Mouse (Mus musculus): ENCODE results near the gene Slc15a5. TPM values are rescaled to one million over a fixed set of nuclear protein-coding genes. Genes with fewer than 3 reads are reported as not detected.

The Slc15a5 gene
- polyA plus RNA-seq, 1 experiment from 2014 or later, result not detected

GRCm38 (mm10) chr6:137982195-137982737 is 97.5 kb downstream of the Slc15a5 start:
- Histone ChIP-seq H3K4me1 (peaks cover 26% of the 10 kb centered on the region), H3K9ac (no peak overlapping the region), H3K36me3 (replicated peaks) (no peaks in the 10 kb centered on the region), H3K4me3 (replicated peaks) (no peak overlapping the region), H3K9me3 (no peaks in the 10 kb centered on the region), H3K27me3 (no peaks in the 10 kb centered on the region), H3K4me2 (peak overlapping the region; percentile 11; the same call in 1 of the 2 replicates), H3K27ac (peak overlapping the region; percentile 43; the same call in 1 of the 2 replicates)
- WGBS, result 35% methylated on average over 19 of the region's 19 CpGs
- ATAC-seq (ENCODE audit: low FRiP score), result no peak

GRCm38 (mm10) chr6:137980905-137981696 is 98.6 kb downstream of the Slc15a5 start:
- 75% methylated on average over 10 of the region's 10 CpGs for WGBS
- 0 out of 2 replicates have a peak, but pooled peaks have one; percentile 18 for ATAC-seq (ENCODE audit: low FRiP score)
- H3K27ac ChIP-seq, result peak overlapping the region; percentile 81; the same call in 1 of the 2 replicates

GRCm38 (mm10) chr6:137980413-137980812 is 99.3 kb downstream of the Slc15a5 start:
- Histone ChIP-seq H3K36me3 (replicated peaks) (no peaks in the 10 kb centered on the region), H3K9ac (no peak overlapping the region), H3K4me1 (peaks cover 26% of the 10 kb centered on the region), H3K27me3 (no peaks in the 10 kb centered on the region), H3K27ac (peak overlapping the region; percentile 81), H3K4me3 (replicated peaks) (no peak overlapping the region), H3K4me2 (no peak overlapping the region), H3K9me3 (no peaks in the 10 kb centered on the region)
- ATAC-seq (ENCODE audit: low FRiP score), result peak; percentile 59; the same call in 1 of the 2 replicates
- WGBS, result 58% methylated on average over 8 of the region's 8 CpGs

More at GRCm38 (mm10) chr6:137980905-137981696, 98.6 kb downstream of the Slc15a5 start:
- H3K9ac ChIP-seq, result no peak overlapping the region
- H3K9me3 ChIP-seq, result no peaks in the 10 kb centered on the region
- H3K36me3 ChIP-seq (replicated peaks), result no peaks in the 10 kb centered on the region
- H3K4me2 ChIP-seq, result no peak overlapping the region
- peaks cover 26% of the 10 kb centered on the region for H3K4me1 ChIP-seq
- no peaks in the 10 kb centered on the region for H3K27me3 ChIP-seq
- H3K4me3 ChIP-seq (replicated peaks), result no peak overlapping the region

- Histone ChIP-seq H3K9ac (no peak overlapping the region), H3K27ac (peak overlapping the region; percentile 81), H3K9me3 (no peaks in the 10 kb centered on the region), H3K4me3 (replicated peaks) (no peak overlapping the region), H3K4me2 (no peak overlapping the region), H3K27me3 (no peaks in the 10 kb centered on the region), H3K4me1 (peaks cover 26% of the 10 kb centered on the region), H3K36me3 (replicated peaks) (no peaks in the 10 kb centered on the region)
- peak; percentile 83 for ATAC-seq (ENCODE audit: low FRiP score)
- 33% methylated on average over 12 of the region's 12 CpGs for WGBS
Measured at GRCm38 (mm10) chr6:137979802-137980201, 99.9 kb downstream of the Slc15a5 start.

- Histone ChIP-seq H3K9ac (no peak overlapping the region), H3K9me3 (no peaks in the 10 kb centered on the region), H3K36me3 (replicated peaks) (no peaks in the 10 kb centered on the region), H3K27me3 (no peaks in the 10 kb centered on the region), H3K4me3 (replicated peaks) (no peak overlapping the region), H3K27ac (no peak overlapping the region), H3K4me2 (no peak overlapping the region), H3K4me1 (peaks cover 11% of the 10 kb centered on the region; the same call in 1 of the 2 replicates)
- ATAC-seq (ENCODE audit: low FRiP score), result no peak
- 87% methylated on average over 3 of the region's 3 CpGs for WGBS
Measured at GRCm38 (mm10) chr6:137976021-137976420, 103.7 kb downstream of the Slc15a5 start.

- no peak for ATAC-seq (ENCODE audit: low FRiP score)
- Histone ChIP-seq H3K27ac (no peak overlapping the region), H3K9me3 (no peaks in the 10 kb centered on the region), H3K9ac (no peak overlapping the region), H3K4me2 (no peak overlapping the region), H3K4me1 (no peaks in the 10 kb centered on the region), H3K4me3 (replicated peaks) (no peak overlapping the region), H3K36me3 (replicated peaks) (no peaks in the 10 kb centered on the region), H3K27me3 (no peaks in the 10 kb centered on the region)
- 83% methylated on average over 7 of the region's 7 CpGs for whole genome bisulfite sequencing
Measured at GRCm38 (mm10) chr6:137963703-137964102, 116.0 kb downstream of the Slc15a5 start.

GRCm38 (mm10) chr6:137962836-137963235 is 116.9 kb downstream of the Slc15a5 start:
- no peaks in the 10 kb centered on the region for H3K4me1 ChIP-seq
- no peak overlapping the region for H3K4me2 ChIP-seq
- WGBS, result 68% methylated on average over 4 of the region's 4 CpGs
- no peaks in the 10 kb centered on the region for H3K36me3 ChIP-seq (replicated peaks)
- no peak overlapping the region for H3K4me3 ChIP-seq (replicated peaks)
- H3K9ac ChIP-seq, result no peak overlapping the region
- no peak overlapping the region for H3K27ac ChIP-seq
- H3K9me3 ChIP-seq, result no peaks in the 10 kb centered on the region
- no peaks in the 10 kb centered on the region for H3K27me3 ChIP-seq
- ATAC-seq (ENCODE audit: low FRiP score), result no peak

- Histone ChIP-seq H3K4me3 (replicated peaks) (no peak overlapping the region), H3K9ac (no peak overlapping the region), H3K4me1 (peaks cover 7% of the 10 kb centered on the region), H3K36me3 (replicated peaks) (no peaks in the 10 kb centered on the region), H3K27me3 (no peaks in the 10 kb centered on the region), H3K4me2 (no peak overlapping the region), H3K9me3 (no peaks in the 10 kb centered on the region), H3K27ac (no peak overlapping the region)
- ATAC-seq (ENCODE audit: low FRiP score), result no peak
- WGBS, result 86% methylated on average over 4 of the region's 4 CpGs
Measured at GRCm38 (mm10) chr6:137960023-137960778, 119.5 kb downstream of the Slc15a5 start.

- ATAC-seq (ENCODE audit: low FRiP score), result no peak; the same call in 1 of the 2 replicates
- Histone ChIP-seq H3K9me3 (no peaks in the 10 kb centered on the region), H3K4me3 (replicated peaks) (no peak overlapping the region), H3K27ac (no peak overlapping the region), H3K4me1 (peaks cover 7% of the 10 kb centered on the region), H3K27me3 (no peaks in the 10 kb centered on the region), H3K9ac (no peak overlapping the region), H3K36me3 (replicated peaks) (no peaks in the 10 kb centered on the region), H3K4me2 (no peak overlapping the region)
- 93% methylated on average over 6 of the region's 6 CpGs for WGBS
Measured at GRCm38 (mm10) chr6:137957630-137958029, 122.1 kb downstream of the Slc15a5 start.

GRCm38 (mm10) chr6:137956783-137957429 is 122.8 kb downstream of the Slc15a5 start:
- Histone ChIP-seq H3K36me3 (replicated peaks) (no peaks in the 10 kb centered on the region), H3K9me3 (no peaks in the 10 kb centered on the region), H3K27ac (no peak overlapping the region), H3K9ac (no peak overlapping the region), H3K27me3 (no peaks in the 10 kb centered on the region), H3K4me3 (replicated peaks) (no peak overlapping the region), H3K4me1 (peaks cover 7% of the 10 kb centered on the region), H3K4me2 (peak overlapping the region; percentile 32)
- 18% methylated on average over 14 of the region's 17 CpGs for WGBS
- ATAC-seq (ENCODE audit: low FRiP score), result peak; percentile 80; the same call in 1 of the 2 replicates

- Histone ChIP-seq H3K9me3 (no peaks in the 10 kb centered on the region), H3K9ac (no peak overlapping the region), H3K36me3 (replicated peaks) (no peaks in the 10 kb centered on the region), H3K4me2 (no peak overlapping the region), H3K4me3 (replicated peaks) (no peak overlapping the region), H3K4me1 (no peaks in the 10 kb centered on the region), H3K27ac (no peak overlapping the region), H3K27me3 (no peaks in the 10 kb centered on the region)
- no peak for ATAC-seq (ENCODE audit: low FRiP score)
- whole genome bisulfite sequencing, result 77% methylated on average over 10 of the region's 10 CpGs
Measured at GRCm38 (mm10) chr6:137946520-137946919, 133.2 kb downstream of the Slc15a5 start.

All from forebrain, embryonic 12.5 days (tissue).